Mouse (Mus musculus): ENCODE measurements around the gene Traf7. TPM values are rescaled to one million over a fixed set of nuclear protein-coding genes. Genes with fewer than 3 reads are reported as not detected.

Traf7 gene
- polyA plus RNA-seq, 1 experiment from 2014 or later = 32.9 TPM

- H3K9ac ChIP-seq = peak overlapping the region; percentile 67; the same call in 1 of the 2 replicates
- H3K4me3 ChIP-seq (replicated peaks) = peak overlapping the region; percentile 78
- peaks cover 21% of the 10 kb centered on the region; the same call in 1 of the 2 replicates for H3K36me3 ChIP-seq (replicated peaks)
- peak overlapping the region; percentile 85 for H3K4me2 ChIP-seq
- WGBS (ENCODE audit: insufficient replicate concordance) = 24% methylated on average over 8 of the region's 8 CpGs
- H3K27ac ChIP-seq (replicated peaks) = peak overlapping the region; percentile 84; the same call in 1 of the 2 replicates
- ATAC-seq (ENCODE audit: insufficient read depth) = no peak
- no peaks in the 10 kb centered on the region for H3K9me3 ChIP-seq (replicated peaks)
- peaks cover 71% of the 10 kb centered on the region for H3K4me1 ChIP-seq (replicated peaks)
- H3K27me3 ChIP-seq = no peaks in the 10 kb centered on the region
Observed at GRCm38 (mm10) chr17:24530361-24531050, 2.8 kb upstream of the Traf7 start.

GRCm38 (mm10) chr17:24529883-24530282 lies 2.1 kb upstream of the Traf7 start:
- Histone ChIP-seq H3K4me2 (peak overlapping the region; percentile 85), H3K4me3 (replicated peaks) (peak overlapping the region; percentile 78), H3K27me3 (no peaks in the 10 kb centered on the region), H3K9ac (peak overlapping the region; percentile 67), H3K27ac (replicated peaks) (peak overlapping the region; percentile 84), H3K4me1 (replicated peaks) (peaks cover 77% of the 10 kb centered on the region), H3K36me3 (replicated peaks) (peaks cover 21% of the 10 kb centered on the region; the same call in 1 of the 2 replicates), H3K9me3 (replicated peaks) (no peaks in the 10 kb centered on the region)
- ATAC-seq (ENCODE audit: insufficient read depth) = no peak
- WGBS (ENCODE audit: insufficient replicate concordance) = 17% methylated on average over 5 of the region's 5 CpGs

GRCm38 (mm10) chr17:24529007-24529451 lies 1.3 kb upstream of the Traf7 start:
- H3K27ac ChIP-seq (replicated peaks) = peak overlapping the region; percentile 84
- no peaks in the 10 kb centered on the region for H3K9me3 ChIP-seq (replicated peaks)
- peaks cover 77% of the 10 kb centered on the region for H3K4me1 ChIP-seq (replicated peaks)
- WGBS (ENCODE audit: insufficient replicate concordance) = 1% methylated on average over 4 of the region's 4 CpGs
- ATAC-seq (ENCODE audit: insufficient read depth) = no peak
- H3K27me3 ChIP-seq = no peaks in the 10 kb centered on the region
- peak overlapping the region; percentile 85 for H3K4me2 ChIP-seq
- H3K36me3 ChIP-seq (replicated peaks) = peaks cover 21% of the 10 kb centered on the region; the same call in 1 of the 2 replicates
- H3K4me3 ChIP-seq (replicated peaks) = peak overlapping the region; percentile 78
- peak overlapping the region; percentile 67 for H3K9ac ChIP-seq

GRCm38 (mm10) chr17:24528560-24528918 lies 801 bp upstream of the Traf7 start:
- Histone ChIP-seq H3K27ac (replicated peaks) (peak overlapping the region; percentile 84), H3K4me2 (peak overlapping the region; percentile 85), H3K4me3 (replicated peaks) (peak overlapping the region; percentile 78), H3K36me3 (replicated peaks) (peaks cover 21% of the 10 kb centered on the region; the same call in 1 of the 2 replicates), H3K4me1 (replicated peaks) (peaks cover 72% of the 10 kb centered on the region), H3K9me3 (replicated peaks) (no peaks in the 10 kb centered on the region), H3K27me3 (no peaks in the 10 kb centered on the region), H3K9ac (peak overlapping the region; percentile 67)
- ATAC-seq (ENCODE audit: insufficient read depth) = no peak
- WGBS (ENCODE audit: insufficient replicate concordance) = 0% methylated on average over 8 of the region's 8 CpGs

GRCm38 (mm10) chr17:24527315-24527714 lies 423 bp downstream of the Traf7 start:
- Histone ChIP-seq H3K4me3 (replicated peaks) (peak overlapping the region; percentile 78), H3K9ac (peak overlapping the region; percentile 83), H3K36me3 (replicated peaks) (peaks cover 21% of the 10 kb centered on the region; the same call in 1 of the 2 replicates), H3K9me3 (replicated peaks) (no peaks in the 10 kb centered on the region), H3K27ac (replicated peaks) (peak overlapping the region; percentile 75), H3K27me3 (no peaks in the 10 kb centered on the region), H3K4me2 (peak overlapping the region; percentile 78), H3K4me1 (replicated peaks) (peaks cover 60% of the 10 kb centered on the region)
- no peak for ATAC-seq (ENCODE audit: insufficient read depth)
- under 1% methylated on average over 18 of the region's 19 CpGs for WGBS (ENCODE audit: insufficient replicate concordance)

- no peak overlapping the region for H3K27ac ChIP-seq (replicated peaks)
- H3K9ac ChIP-seq = no peak overlapping the region
- no peaks in the 10 kb centered on the region for H3K27me3 ChIP-seq
- no peak for ATAC-seq (ENCODE audit: insufficient read depth)
- peaks cover 41% of the 10 kb centered on the region for H3K4me1 ChIP-seq (replicated peaks)
- peaks cover 14% of the 10 kb centered on the region; the same call in 1 of the 2 replicates for H3K36me3 ChIP-seq (replicated peaks)
- no peaks in the 10 kb centered on the region for H3K9me3 ChIP-seq (replicated peaks)
- no peak overlapping the region for H3K4me3 ChIP-seq (replicated peaks)
- 71% methylated on average over 2 of the region's 2 CpGs for WGBS (ENCODE audit: insufficient replicate concordance)
- H3K4me2 ChIP-seq = no peak overlapping the region
Observed at GRCm38 (mm10) chr17:24524734-24525133, 3.0 kb downstream of the Traf7 start.

GRCm38 (mm10) chr17:24520450-24520849 lies 7.3 kb downstream of the Traf7 start:
- peaks cover 8% of the 10 kb centered on the region; the same call in 1 of the 2 replicates for H3K4me1 ChIP-seq (replicated peaks)
- no peak overlapping the region for H3K4me3 ChIP-seq (replicated peaks)
- no peak overlapping the region for H3K27ac ChIP-seq (replicated peaks)
- H3K9ac ChIP-seq = no peak overlapping the region
- no peak for ATAC-seq (ENCODE audit: insufficient read depth)
- H3K36me3 ChIP-seq (replicated peaks) = peaks cover 44% of the 10 kb centered on the region
- no peaks in the 10 kb centered on the region for H3K9me3 ChIP-seq (replicated peaks)
- WGBS (ENCODE audit: insufficient replicate concordance) = 74% methylated on average over 4 of the region's 4 CpGs
- H3K27me3 ChIP-seq = no peaks in the 10 kb centered on the region
- H3K4me2 ChIP-seq = no peak overlapping the region

- ATAC-seq (ENCODE audit: insufficient read depth) = peak; percentile 25; the same call in 1 of the 2 replicates
- WGBS (ENCODE audit: insufficient replicate concordance) = 75% methylated on average over 24 of the region's 24 CpGs
- Histone ChIP-seq H3K36me3 (replicated peaks) (peaks cover 95% of the 10 kb centered on the region), H3K27me3 (no peaks in the 10 kb centered on the region), H3K9ac (no peak overlapping the region), H3K4me2 (no peak overlapping the region), H3K9me3 (replicated peaks) (no peaks in the 10 kb centered on the region), H3K4me3 (replicated peaks) (no peak overlapping the region), H3K4me1 (replicated peaks) (no peaks in the 10 kb centered on the region; the same call in 1 of the 2 replicates), H3K27ac (replicated peaks) (0 out of 2 replicates have a peak overlapping the region, but pooled peaks have one; percentile 11)
Observed at GRCm38 (mm10) chr17:24514270-24515257, 13.2 kb downstream of the Traf7 start.

- 52% methylated on average over 5 of the region's 5 CpGs for WGBS (ENCODE audit: insufficient replicate concordance)
- ATAC-seq (ENCODE audit: insufficient read depth) = no peak
- Histone ChIP-seq H3K9ac (no peak overlapping the region), H3K36me3 (replicated peaks) (peaks cover 98% of the 10 kb centered on the region), H3K27me3 (no peaks in the 10 kb centered on the region), H3K27ac (replicated peaks) (no peak overlapping the region), H3K4me1 (replicated peaks) (no peaks in the 10 kb centered on the region; the same call in 1 of the 2 replicates), H3K4me3 (replicated peaks) (no peak overlapping the region), H3K4me2 (no peak overlapping the region), H3K9me3 (replicated peaks) (no peaks in the 10 kb centered on the region)
Observed at GRCm38 (mm10) chr17:24513609-24514008, 14.1 kb downstream of the Traf7 start.

- H3K27me3 ChIP-seq = no peaks in the 10 kb centered on the region
- WGBS (ENCODE audit: insufficient replicate concordance) = 77% methylated on average over 12 of the region's 12 CpGs
- H3K9ac ChIP-seq = no peak overlapping the region
- H3K27ac ChIP-seq (replicated peaks) = no peak overlapping the region
- H3K4me2 ChIP-seq = no peak overlapping the region
- H3K9me3 ChIP-seq (replicated peaks) = no peaks in the 10 kb centered on the region
- no peak overlapping the region for H3K4me3 ChIP-seq (replicated peaks)
- H3K36me3 ChIP-seq (replicated peaks) = peaks cover 51% of the 10 kb centered on the region
- H3K4me1 ChIP-seq (replicated peaks) = peaks cover 18% of the 10 kb centered on the region
- no peak for ATAC-seq (ENCODE audit: insufficient read depth)
Observed at GRCm38 (mm10) chr17:24507806-24508460, 19.8 kb downstream of the Traf7 start.

Measured in liver, embryonic 15.5 days (tissue).